Mouse (Mus musculus): ENCODE data around the gene Zfp933. TPM values are rescaled to one million over a fixed set of nuclear protein-coding genes. Genes with fewer than 3 reads are reported as not detected.
"Not testable (repeated sequence)": the region's sequence is repeated elsewhere in the genome, so short reads cannot be mapped to it uniquely, and the experiment has no call there.

The Zfp933 gene
- polyA plus RNA-seq, 1 experiment from 2014 or later = 2.9 TPM

DNA sequence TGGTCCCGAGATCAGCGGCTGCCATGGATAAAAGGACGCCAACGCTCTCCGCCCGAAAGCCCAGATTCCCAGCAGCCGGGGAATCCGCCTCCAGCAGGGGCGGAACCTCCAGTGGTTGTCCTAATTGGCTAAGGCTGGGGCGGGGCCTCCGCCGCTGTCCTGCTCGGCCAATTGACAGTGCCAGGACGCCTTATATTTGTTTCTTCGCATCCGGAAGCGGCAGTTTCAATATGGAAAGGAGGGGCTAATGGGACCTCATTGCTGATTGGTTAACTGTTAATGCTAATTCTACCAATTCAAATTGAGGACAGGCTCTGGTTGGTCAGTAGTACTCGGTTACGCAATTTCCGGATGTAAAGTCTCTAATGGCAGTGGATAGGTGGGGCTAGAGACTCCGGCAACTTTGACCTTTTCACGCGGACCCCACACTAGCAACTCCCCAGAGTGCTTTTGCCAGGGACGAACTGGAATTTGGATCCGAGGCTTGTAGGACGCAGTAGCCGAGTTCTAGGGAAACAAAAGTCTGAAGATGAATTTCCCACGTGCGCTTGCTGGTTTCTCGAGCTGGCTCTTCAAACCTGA is 20.4 kb upstream of the Zfp933 start, which contains the start of the genes Miip and Fv1:
Gene Miip (minus strand): TSS at position 367 of the 582 bp plus-strand sequence.
Gene Fv1 (plus strand): TSS at position 530 of the 582 bp plus-strand sequence.
- DNase-seq (ENCODE audit: low spot score) (peak; percentile 91), ATAC-seq (replicated peaks; ENCODE audit: low FRiP score) (peak; percentile 97)
- Histone ChIP-seq H3K4me3 (ENCODE audit: low read depth, low read length) (peak within 1 kb of the TSS; percentile 71), H3K9ac (ENCODE audit: low read depth, low read length) (peak within 1 kb of the TSS; percentile 78), H3K27ac (ENCODE audit: low read depth, low read length) (peak within 1 kb of the TSS; percentile 79; the same call in 1 of the 2 replicates), H3K36me3 (ENCODE audit: control insufficient read depth, insufficient read depth, low read length) (peaks cover 20% of the 10 kb centered on the region), H3K9me3 (ENCODE audit: control insufficient read depth, low read length) (no peaks in the 10 kb centered on the region), H3K4me2 (peak within 1 kb of the TSS; percentile 95), H3K27me3 (replicated peaks; ENCODE audit: control insufficient read depth, insufficient read depth, low read length) (no peaks in the 10 kb centered on the region), H3K4me1 (replicated peaks; ENCODE audit: control insufficient read depth, insufficient read depth, low read length) (peaks cover 17% of the 10 kb centered on the region)
- WGBS = under 1% methylated on average over 30 of the region's 30 CpGs

DNA sequence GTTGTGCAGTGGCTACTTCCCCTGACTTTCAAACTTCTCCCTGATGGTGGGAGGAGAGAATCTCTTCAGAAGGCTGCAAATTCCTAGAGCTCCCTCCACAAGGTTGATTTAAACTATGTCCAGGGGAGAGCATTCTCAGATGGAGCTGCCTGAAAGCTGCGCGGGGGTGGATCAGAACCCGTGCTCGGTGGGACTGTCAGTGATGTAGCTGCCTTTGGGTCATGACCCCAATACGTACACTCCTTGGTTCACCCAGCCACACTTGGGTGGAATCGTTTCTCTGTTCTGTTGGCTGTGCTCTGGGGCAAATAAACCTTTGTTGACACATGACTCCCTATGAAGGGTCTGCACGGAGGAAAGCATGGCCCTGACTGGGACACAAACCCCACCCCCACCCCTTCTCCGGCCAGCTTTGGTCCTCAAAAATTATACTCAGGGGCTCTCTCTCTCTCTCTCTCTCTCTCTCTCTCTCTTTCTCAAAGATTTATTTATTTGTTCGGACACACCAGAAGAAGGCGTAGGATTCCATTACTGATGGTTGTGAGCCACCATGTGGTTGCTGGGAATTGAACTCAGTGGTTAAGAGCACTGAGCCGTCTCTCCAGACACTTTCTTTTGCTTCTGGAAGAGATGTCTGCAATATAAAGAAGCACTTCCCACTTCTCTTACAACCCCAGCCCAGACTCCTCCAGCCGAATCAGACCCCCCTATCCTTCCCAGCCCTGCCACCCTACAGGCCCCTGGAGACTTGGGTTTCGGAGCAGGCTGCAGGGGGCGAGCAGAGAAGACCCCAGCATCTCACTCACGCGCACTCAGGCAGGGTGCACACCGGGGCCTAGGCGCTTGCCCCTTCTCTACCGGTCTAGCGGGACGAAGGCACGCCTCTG is 19.6 kb upstream of the Zfp933 start:
- ATAC-seq (replicated peaks; ENCODE audit: low FRiP score) = no peak
- Histone ChIP-seq H3K36me3 (ENCODE audit: control insufficient read depth, insufficient read depth, low read length) (peaks cover 19% of the 10 kb centered on the region), H3K4me2 (peak overlapping the region; percentile 72), H3K9ac (ENCODE audit: low read depth, low read length) (peak overlapping the region; percentile 78), H3K9me3 (ENCODE audit: control insufficient read depth, low read length) (no peaks in the 10 kb centered on the region), H3K4me1 (replicated peaks; ENCODE audit: control insufficient read depth, insufficient read depth, low read length) (peaks cover 17% of the 10 kb centered on the region), H3K4me3 (ENCODE audit: low read depth, low read length) (peak overlapping the region; percentile 71), H3K27me3 (replicated peaks; ENCODE audit: control insufficient read depth, insufficient read depth, low read length) (no peaks in the 10 kb centered on the region), H3K27ac (ENCODE audit: low read depth, low read length) (peak overlapping the region; percentile 70; the same call in 1 of the 2 replicates)
- DNase-seq (ENCODE audit: low spot score) = no peak
- 6% methylated on average over 22 of the region's 22 CpGs for WGBS

DNA sequence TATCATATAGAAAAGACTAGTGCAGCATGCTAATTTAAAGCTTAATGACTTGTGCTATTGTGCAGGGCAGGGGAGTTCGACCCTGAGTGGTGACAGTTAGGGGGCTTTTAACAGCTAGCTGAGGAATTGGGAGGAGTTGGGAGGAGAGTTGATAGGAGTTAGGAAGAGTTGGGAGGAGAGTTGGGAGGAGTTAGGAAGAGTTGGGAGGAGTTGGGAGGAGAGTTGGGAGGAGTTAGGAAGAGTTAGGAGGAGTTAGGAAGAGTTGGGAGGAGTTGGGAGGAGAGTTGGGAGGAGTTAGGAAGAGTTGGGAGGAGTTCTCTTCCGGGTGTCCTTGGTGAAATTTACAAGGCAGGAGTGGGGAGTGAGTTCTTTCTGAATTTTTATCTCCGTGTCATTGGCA is 18.6 kb upstream of the Zfp933 start:
- not testable (repeated sequence) for H3K27me3 ChIP-seq (replicated peaks; ENCODE audit: control insufficient read depth, insufficient read depth, low read length); H3K9me3 ChIP-seq (ENCODE audit: control insufficient read depth, low read length); H3K27ac ChIP-seq (ENCODE audit: low read depth, low read length); H3K4me2 ChIP-seq; DNase-seq (ENCODE audit: low spot score); H3K4me3 ChIP-seq (ENCODE audit: low read depth, low read length); H3K9ac ChIP-seq (ENCODE audit: low read depth, low read length); ATAC-seq (replicated peaks; ENCODE audit: low FRiP score)
- peaks cover 21% of the 10 kb centered on the region for H3K36me3 ChIP-seq (ENCODE audit: control insufficient read depth, insufficient read depth, low read length)
- 45% methylated on average over 3 of the region's 3 CpGs for WGBS
- H3K4me1 ChIP-seq (replicated peaks; ENCODE audit: control insufficient read depth, insufficient read depth, low read length) = peaks cover 17% of the 10 kb centered on the region

DNA sequence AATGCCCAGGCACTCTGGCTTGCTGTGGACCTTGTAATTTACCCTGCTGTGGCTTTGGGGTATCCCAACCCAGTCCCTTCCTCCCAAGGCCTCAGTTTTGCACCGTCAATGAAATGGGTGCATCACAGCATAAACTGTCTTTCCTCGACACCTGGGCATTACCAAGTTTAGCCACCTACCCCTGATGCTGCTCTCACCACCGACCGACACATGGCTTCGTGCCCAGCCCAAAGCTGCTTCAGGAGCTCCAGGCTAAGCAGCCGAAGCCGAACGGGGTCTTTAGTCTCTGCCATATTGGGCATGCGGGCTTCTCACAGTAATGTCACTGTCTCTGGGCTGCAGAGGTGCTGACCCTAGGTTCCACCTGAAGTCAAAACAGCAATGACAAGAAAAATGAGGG is 17.9 kb upstream of the Zfp933 start:
- Histone ChIP-seq H3K4me3 (ENCODE audit: low read depth, low read length) (no peak overlapping the region), H3K4me1 (replicated peaks; ENCODE audit: control insufficient read depth, insufficient read depth, low read length) (peaks cover 17% of the 10 kb centered on the region), H3K9me3 (ENCODE audit: control insufficient read depth, low read length) (no peaks in the 10 kb centered on the region), H3K4me2 (no peak overlapping the region), H3K36me3 (ENCODE audit: control insufficient read depth, insufficient read depth, low read length) (peaks cover 25% of the 10 kb centered on the region), H3K27me3 (replicated peaks; ENCODE audit: control insufficient read depth, insufficient read depth, low read length) (no peaks in the 10 kb centered on the region), H3K9ac (ENCODE audit: low read depth, low read length) (no peak overlapping the region), H3K27ac (ENCODE audit: low read depth, low read length) (no peak overlapping the region)
- no peak for ATAC-seq (replicated peaks; ENCODE audit: low FRiP score)
- DNase-seq (ENCODE audit: low spot score) = no peak
- 94% methylated on average over 9 of the region's 9 CpGs for WGBS

DNA sequence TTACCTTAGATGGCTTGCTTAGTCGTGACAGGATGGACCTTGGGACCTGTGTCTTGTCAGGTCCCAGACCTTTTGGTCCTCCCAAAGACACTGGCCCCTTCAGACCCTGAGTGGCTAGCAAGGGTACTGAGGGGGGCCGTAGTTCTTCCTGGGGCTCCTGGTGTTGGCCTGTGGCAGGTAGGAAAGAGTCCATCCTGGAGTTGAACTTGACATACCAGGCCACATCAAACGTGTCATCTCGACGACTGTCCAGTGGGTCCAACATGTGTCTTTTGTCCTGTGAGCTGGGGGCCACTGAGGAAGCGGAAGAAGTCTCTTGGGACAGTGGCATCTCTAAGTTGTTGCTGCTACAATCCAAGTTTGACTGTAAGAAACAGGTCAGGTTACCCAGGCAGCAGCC is 17.5 kb upstream of the Zfp933 start:
- WGBS = 95% methylated on average over 6 of the region's 6 CpGs
- no peak for DNase-seq (ENCODE audit: low spot score)
- H3K4me2 ChIP-seq = no peak overlapping the region
- H3K4me3 ChIP-seq (ENCODE audit: low read depth, low read length) = no peak overlapping the region
- H3K27ac ChIP-seq (ENCODE audit: low read depth, low read length) = no peak overlapping the region
- peaks cover 17% of the 10 kb centered on the region for H3K4me1 ChIP-seq (replicated peaks; ENCODE audit: control insufficient read depth, insufficient read depth, low read length)
- peaks cover 28% of the 10 kb centered on the region for H3K36me3 ChIP-seq (ENCODE audit: control insufficient read depth, insufficient read depth, low read length)
- no peaks in the 10 kb centered on the region for H3K27me3 ChIP-seq (replicated peaks; ENCODE audit: control insufficient read depth, insufficient read depth, low read length)
- H3K9me3 ChIP-seq (ENCODE audit: control insufficient read depth, low read length) = no peaks in the 10 kb centered on the region
- H3K9ac ChIP-seq (ENCODE audit: low read depth, low read length) = no peak overlapping the region
- no peak for ATAC-seq (replicated peaks; ENCODE audit: low FRiP score)

DNA sequence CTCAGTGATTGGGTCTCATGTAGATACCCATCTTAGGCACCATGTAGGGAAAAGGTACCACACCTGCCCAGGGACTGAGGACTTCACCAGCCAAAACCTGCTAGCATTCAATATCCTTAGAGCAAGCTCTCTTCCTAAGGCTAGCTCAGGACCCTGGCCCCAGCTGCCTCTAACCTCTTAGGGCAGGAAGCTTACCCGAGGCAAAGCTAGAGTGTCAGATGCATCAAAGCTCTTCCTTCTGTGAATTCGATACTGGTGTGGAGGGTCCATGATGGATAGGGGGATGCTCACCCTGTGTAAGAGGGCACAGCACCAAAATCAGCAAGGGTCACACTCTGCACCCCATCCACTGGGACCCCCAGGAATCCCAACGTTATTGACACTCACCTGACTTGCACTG is 13.9 kb upstream of the Zfp933 start:
- Histone ChIP-seq H3K4me1 (replicated peaks; ENCODE audit: control insufficient read depth, insufficient read depth, low read length) (peaks cover 3% of the 10 kb centered on the region), H3K27ac (ENCODE audit: low read depth, low read length) (no peak overlapping the region), H3K9ac (ENCODE audit: low read depth, low read length) (no peak overlapping the region), H3K27me3 (replicated peaks; ENCODE audit: control insufficient read depth, insufficient read depth, low read length) (no peaks in the 10 kb centered on the region), H3K36me3 (ENCODE audit: control insufficient read depth, insufficient read depth, low read length) (peaks cover 32% of the 10 kb centered on the region), H3K4me2 (no peak overlapping the region), H3K4me3 (ENCODE audit: low read depth, low read length) (no peak overlapping the region), H3K9me3 (ENCODE audit: control insufficient read depth, low read length) (no peaks in the 10 kb centered on the region)
- 83% methylated on average over 3 of the region's 3 CpGs for WGBS
- DNase-seq (ENCODE audit: low spot score) (no peak), ATAC-seq (replicated peaks; ENCODE audit: low FRiP score) (no peak)

DNA sequence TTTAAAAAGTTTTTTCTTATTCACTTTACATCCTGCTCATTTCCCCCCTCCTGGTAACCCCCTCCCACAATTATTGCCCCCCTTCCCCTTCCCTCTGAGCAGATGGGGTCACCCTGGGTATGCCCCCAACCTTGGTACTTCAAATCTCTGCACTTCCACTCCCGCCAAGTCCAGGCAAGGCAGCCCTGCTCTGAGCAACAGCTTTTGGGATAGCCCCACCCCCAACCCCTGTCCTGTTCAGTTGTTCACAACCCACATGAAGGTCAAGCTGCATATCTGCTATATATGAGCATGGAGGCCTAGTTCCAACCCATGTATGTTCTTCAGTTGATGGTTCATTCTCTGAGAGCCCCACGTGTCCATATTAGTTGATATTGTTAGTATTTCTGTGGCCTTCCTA is 2.6 kb upstream of the Zfp933 start:
- Histone ChIP-seq H3K4me2 (no peak overlapping the region), H3K27ac (ENCODE audit: low read depth, low read length) (no peak overlapping the region), H3K4me3 (ENCODE audit: low read depth, low read length) (no peak overlapping the region), H3K9ac (ENCODE audit: low read depth, low read length) (no peak overlapping the region), H3K9me3 (ENCODE audit: control insufficient read depth, low read length) (no peaks in the 10 kb centered on the region), H3K27me3 (replicated peaks; ENCODE audit: control insufficient read depth, insufficient read depth, low read length) (no peaks in the 10 kb centered on the region), H3K36me3 (ENCODE audit: control insufficient read depth, insufficient read depth, low read length) (no peaks in the 10 kb centered on the region), H3K4me1 (replicated peaks; ENCODE audit: control insufficient read depth, insufficient read depth, low read length) (peaks cover 13% of the 10 kb centered on the region)
- DNase-seq (ENCODE audit: low spot score) (no peak), ATAC-seq (replicated peaks; ENCODE audit: low FRiP score) (no peak)
- WGBS = 75% methylated on average over 2 of the region's 2 CpGs

DNA sequence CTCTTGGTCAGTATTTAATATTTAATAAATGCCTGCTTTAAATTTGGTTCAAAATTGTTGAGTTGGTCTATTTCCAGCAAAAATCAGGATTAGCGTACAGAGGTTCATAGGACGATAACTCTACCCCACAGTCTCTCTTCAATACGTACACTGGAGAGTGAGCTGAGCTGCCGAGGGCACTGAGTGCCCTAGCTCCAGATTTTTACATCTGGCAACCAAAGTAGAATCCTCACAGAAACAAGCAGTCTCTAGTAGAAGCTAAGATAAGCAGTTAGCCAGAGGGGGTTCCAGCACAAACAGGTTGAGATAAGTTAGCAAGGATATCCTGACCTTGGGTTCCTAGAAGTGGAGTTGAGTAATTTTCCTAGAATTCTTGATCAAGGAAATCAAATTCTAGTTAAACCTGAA is 422 bp upstream of the Zfp933 start:
- DNase-seq (ENCODE audit: low spot score) (no peak), ATAC-seq (replicated peaks; ENCODE audit: low FRiP score) (peak; percentile 66)

More for the DNA sequence above, 422 bp upstream of the Zfp933 start:
- 0 out of 2 replicates have a peak overlapping the region, but pooled peaks have one; percentile 14 for H3K27ac ChIP-seq (ENCODE audit: low read depth, low read length)
- peaks cover under 1% of the 10 kb centered on the region; the same call in 1 of the 2 replicates for H3K36me3 ChIP-seq (ENCODE audit: control insufficient read depth, insufficient read depth, low read length)
- H3K9ac ChIP-seq (ENCODE audit: low read depth, low read length) = peak overlapping the region; percentile 69
- peak overlapping the region; percentile 87 for H3K4me2 ChIP-seq
- no peaks in the 10 kb centered on the region for H3K9me3 ChIP-seq (ENCODE audit: control insufficient read depth, low read length)
- peak overlapping the region; percentile 76 for H3K4me3 ChIP-seq (ENCODE audit: low read depth, low read length)
- H3K4me1 ChIP-seq (replicated peaks; ENCODE audit: control insufficient read depth, insufficient read depth, low read length) = peaks cover 13% of the 10 kb centered on the region
- WGBS = 9% methylated on average over 4 of the region's 4 CpGs
- H3K27me3 ChIP-seq (replicated peaks; ENCODE audit: control insufficient read depth, insufficient read depth, low read length) = no peaks in the 10 kb centered on the region
